Mouse (Mus musculus): ENCODE measurements at regions not wholly inside any gene's neighbourhood (a gene's known extent, or its start where the extent isn't known, plus 50 kb on each side); places are given as distances from the start of the nearest gene placed in this dataset.
"Not testable (repeated sequence)": the region's sequence is repeated elsewhere in the genome, so short reads cannot be mapped to it uniquely, and the experiment has no call there.

DNA sequence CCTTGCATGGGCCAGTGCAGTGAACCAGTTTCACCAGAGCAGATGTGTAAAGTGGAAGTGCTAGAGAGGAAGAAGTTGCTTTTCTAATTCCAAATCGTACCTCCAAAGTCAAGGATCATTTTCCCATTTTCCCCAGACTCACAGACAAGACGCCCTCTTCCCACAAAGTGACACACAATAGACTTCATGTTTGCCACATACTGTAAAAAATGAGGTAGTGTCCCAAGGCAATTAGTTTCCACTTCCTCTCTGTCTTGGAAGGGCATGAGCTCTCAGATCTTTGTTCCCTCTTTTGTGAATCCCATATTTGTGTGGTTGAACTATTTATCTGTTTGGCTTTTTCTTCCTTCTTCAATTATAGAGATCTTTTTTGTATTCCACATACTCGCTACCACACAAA is 137.0 kb downstream of the Sptssa start:
- in situ Hi-C loops (cut with MboI, MseI), result no loop called here

DNA sequence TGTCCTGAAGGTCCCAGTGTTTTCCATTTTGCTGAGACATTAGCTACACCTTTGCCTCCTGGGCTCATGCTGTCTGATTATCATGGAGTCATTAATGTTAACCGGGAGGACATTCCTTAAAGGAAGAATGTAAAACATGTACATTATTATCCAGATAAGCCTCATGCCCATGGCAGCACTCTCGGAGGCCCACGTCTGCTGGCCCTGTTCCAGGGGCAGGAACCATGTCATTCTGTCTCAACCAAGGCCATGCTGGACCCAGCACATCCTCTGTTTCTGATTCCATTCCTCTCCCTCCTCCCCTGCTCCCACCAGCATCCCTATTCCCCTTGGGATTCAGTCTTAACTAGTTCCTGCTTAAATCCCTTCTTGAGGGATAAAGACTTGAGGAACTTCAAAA is 139.1 kb downstream of the Sptssa start:
- in situ Hi-C loops (cut with MboI, MseI), result no loop called here

DNA sequence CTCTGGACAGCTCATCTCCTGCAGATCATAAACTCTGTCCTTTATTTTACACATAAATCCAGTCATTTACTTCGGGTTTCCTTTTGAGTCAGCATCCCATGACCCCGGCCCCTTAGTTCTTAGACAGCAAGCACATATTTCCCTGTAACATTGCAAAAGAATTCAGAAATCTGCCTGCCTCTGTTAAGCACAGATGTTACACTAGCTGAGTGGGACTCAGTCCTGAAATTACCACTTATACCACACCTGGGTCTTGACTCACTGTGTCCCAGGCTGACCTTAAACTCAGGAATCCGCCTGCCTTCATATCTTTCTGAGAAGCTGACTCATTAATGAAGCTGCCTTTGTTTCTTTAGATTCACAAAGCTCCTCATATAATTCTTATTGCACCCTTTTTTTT is 139.9 kb downstream of the Sptssa start:
- in situ Hi-C loops (cut with MboI, MseI), result no loop called here

DNA sequence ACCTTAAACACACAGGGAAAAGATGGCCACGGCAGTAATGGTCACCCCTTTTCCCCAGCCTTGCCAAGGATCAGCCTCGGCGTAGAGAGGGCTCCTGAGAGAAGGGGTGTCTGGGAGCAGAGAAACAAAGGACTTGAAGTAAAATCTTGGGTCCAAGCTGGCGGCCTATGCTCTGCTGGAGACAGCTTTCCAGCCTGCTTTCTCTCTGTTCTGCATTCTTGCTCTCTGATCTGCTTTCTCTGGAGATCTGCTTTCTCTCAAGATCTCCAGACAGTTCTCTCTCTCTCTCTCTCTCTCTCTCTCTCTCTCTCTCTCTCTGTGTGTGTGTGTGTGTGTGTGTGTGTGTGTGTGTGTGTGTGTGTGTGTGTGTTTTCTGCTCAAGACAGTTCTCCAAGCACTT is 140.3 kb downstream of the Sptssa start:
- in situ Hi-C loops (cut with MboI, MseI), result not testable (repeated sequence)

DNA sequence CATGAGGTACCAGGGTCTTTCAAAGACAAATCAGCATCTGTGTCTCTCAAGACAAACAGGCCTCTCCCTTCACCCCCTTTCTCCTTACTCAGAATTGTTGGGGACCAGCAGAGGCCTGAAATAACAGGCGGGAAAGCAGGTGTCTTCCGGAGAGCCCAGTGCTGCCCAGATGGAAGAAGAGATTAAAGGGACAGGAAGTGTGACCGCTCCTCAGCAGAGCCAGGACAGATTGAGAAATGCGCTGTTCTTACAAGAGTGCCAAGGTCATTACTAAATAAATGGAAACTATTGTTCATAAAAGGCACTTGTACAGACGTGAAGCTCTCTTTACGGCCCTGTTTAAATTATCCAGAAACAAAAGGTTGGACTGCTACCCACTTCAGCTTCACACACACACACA is 146.5 kb downstream of the Sptssa start:
- in situ Hi-C loops (cut with MboI, MseI), result loop anchor here (10.0 kb wide), 1 partner anchor 515 kb away; no protein-coding TSS in a partner anchor

DNA sequence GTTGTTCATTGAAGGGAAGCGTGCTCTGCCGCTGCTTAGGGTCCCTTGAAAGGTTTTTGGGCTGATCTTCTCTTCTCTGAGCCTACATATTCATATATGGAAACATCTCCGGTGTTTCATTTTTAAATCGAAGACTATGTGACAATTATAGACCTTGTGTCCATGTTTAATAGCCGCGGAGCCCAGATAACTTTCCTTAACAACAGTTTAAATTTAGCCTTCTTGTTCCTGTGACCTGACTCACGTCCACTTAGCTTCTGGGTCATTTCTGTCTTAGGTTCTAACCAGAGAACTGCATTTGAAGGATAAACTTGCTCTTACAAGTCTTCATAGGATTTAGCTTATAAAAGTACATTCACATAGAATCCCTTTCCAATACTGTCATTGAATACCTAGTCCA is 153.6 kb downstream of the Sptssa start:
- in situ Hi-C loops (cut with MboI, MseI), result loop anchor here (10.0 kb wide), 1 partner anchor 522 kb away; no protein-coding TSS in a partner anchor

DNA sequence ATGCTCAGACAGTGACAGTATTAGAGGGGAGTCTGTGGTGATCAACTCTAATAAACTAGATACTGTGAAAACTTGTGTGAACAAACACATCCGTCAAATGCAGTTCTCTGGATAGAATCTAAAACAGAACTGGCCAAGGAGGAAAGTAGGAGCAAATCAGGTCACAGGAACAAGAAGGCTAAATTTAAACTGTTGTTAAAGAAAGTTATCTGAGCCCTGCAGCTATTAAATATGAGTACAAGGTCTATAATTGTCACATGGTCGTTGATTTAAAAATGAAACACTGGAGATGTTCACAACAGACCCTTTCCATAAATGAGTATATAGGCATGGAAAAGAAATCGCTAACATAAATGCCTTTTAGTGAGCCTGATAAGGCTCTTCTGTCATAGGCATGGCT is 156.4 kb downstream of the Sptssa start:
- in situ Hi-C loops (cut with MboI, MseI), result loop anchor here (10.0 kb wide), 1 partner anchor 525 kb away; no protein-coding TSS in a partner anchor

DNA sequence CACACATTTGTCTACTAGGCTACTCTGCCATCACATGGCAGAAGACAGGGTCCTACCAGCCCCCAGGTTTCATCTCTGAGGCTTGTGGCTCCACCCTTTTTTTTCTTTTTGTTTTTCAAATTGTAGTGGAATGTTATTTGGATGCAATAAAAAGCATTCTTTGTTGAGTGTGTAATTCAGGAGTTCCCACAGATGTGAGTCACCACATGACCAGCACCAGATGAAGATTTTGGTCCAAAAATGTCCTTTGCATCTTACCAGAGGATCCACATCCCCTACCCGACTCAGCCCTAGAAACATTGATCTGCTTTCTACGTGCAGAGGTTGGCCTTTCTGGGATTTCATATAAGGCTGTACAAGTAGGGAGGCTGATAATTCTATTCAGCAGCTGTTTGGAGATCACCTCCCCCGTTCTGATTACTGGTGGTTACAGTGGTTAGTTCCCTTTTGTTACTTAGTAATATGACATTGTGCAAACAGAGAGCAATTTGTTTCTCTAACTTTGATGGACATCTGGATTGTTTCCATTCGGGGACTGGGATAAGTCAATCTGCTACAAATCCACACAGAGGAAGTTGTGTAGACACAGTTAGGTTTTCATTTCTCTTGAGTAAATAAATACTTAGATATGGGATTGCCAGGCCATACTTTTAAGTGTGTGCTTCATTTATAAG is 160.5 kb downstream of the Sptssa start:
- in situ Hi-C loops (cut with MboI, MseI), result no loop called here

DNA sequence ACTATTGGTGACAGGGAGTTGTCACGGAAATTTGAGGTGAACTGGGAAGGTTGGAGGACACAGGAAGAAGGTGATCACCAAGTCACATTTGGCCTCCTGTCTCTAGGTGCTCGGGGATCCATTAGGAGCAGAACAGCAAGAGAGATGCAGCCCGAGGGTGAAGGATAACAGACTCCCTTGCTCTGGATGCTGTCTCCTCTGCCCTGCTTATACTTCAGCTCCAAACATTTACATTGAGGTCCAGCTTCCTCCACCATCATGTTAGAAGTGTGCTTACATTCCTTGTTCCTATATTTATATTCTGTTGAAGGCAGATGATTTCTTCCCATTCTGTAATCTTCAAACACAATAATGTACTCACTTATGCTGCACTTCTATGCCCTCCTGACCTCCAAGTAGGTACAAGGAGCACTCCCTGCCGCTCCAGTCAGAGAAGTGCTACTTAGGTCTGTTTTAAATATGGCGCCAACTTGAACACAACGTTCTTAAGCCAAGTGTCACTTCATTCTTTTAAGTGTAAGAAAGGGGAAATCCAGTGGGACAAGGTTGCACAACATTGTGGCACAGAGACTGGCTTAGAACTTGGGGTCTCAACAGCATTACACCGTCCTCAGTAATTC is 161.5 kb downstream of the Sptssa start:
- in situ Hi-C loops (cut with MboI, MseI), result loop anchor here (5.0 kb wide), 1 partner anchor 398 kb away; no protein-coding TSS in a partner anchor

DNA sequence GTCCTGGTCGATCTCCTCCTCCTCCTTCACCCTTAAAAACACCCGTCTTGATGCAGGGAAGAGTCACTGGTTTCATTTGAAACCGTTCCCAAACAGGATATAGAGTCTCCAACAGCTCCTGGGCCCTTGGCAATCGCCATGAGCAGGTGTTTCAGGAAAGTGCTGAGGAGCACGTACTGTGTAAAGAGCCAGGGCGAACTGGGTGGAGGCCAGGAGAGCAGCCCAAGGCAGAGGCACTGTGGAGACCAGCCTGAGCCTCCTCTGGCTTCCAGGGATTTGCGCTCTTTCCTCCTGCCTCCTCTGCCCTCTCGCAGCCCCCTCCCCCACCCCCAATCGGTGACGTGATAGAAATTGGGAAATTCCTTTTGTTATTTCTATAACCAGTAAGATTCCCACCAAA is 163.6 kb downstream of the Sptssa start:
- in situ Hi-C loops (cut with MboI, MseI), result loop anchor here (5.0 kb wide), 1 partner anchor 395 kb away; no protein-coding TSS in a partner anchor

DNA sequence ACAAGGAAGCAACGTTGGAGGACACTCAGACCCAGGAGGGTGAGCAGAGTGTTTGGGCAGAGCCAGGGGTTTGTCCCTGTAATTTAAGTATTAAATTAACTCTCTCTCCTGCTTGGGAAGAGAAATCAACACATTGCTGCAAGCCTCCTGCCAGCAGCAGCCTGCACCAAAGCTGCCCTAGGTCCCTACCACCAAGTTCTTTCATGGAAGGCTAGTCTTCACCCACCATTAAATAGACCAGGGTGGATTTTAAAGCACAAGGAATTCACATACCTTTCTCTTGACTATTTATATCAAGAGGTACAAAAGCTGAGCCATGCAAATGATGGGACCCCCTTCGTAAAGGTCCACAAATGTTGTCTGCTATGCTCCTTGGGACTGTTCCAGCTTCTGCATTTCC is 165.9 kb downstream of the Sptssa start:
- in situ Hi-C loops (cut with MboI, MseI), result loop anchor here (5.0 kb wide), 1 partner anchor 393 kb away; no protein-coding TSS in a partner anchor

DNA sequence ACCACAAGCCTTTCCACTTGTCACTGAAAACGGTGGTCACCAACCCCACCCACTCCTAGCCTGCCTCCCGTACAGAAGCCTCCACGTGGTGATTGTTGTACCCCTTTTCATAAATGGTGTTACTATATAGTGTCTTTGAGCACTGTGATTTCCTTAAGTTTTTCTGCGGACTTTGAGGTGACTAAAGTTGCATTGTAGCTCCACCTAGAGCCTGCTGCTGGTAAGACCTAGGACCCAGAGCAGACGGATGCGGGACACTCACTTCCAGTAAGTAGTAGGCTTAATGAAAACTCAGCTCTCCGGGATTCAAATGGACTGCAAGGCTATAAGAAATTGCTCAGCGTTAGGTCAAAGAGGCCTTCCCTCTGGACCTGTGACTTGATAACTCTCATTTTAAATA is 166.7 kb downstream of the Sptssa start:
- in situ Hi-C loops (cut with MboI, MseI), result loop anchor here (5.0 kb wide), 1 partner anchor 392 kb away; no protein-coding TSS in a partner anchor

DNA sequence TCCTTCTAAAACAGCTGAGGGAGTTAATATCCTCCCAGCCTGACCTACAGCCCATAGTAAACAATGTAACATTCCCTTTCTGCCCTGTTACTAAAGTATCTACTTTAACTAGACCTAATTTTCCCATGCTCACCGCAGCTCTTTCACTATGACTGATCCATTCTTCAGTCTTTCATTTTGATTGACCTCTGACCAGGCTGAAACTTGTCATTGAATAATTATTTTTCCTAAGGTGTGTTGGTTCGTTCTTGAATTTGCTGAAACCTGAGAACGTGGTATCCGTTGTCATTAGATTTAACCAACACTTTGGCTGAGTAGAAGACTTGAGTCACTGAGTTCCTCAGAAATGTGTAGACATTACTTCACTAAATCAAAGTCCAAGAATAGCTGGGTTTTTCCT is 168.7 kb downstream of the Sptssa start:
- in situ Hi-C loops (cut with MboI, MseI), result no loop called here

DNA sequence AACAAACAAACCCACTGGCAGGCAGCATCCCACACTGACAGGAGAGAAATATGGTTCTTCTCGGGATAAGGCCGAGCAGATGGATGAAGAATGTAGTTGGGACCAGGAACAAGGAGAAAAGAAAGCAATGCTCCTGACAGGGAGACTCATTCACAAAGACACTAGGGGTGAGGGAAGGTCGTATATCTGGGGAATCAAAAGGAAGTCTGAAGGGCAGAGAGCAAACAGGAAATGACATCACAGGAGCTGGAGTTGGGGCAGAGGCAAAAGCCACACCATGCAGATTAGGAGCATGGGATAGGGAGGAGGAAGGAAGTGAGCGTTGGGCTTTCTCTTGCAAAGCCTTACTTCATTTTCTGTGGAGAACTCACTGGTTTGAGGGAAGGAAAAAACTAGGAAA is 174.4 kb downstream of the Sptssa start:
- in situ Hi-C loops (cut with MboI, MseI), result no loop called here

DNA sequence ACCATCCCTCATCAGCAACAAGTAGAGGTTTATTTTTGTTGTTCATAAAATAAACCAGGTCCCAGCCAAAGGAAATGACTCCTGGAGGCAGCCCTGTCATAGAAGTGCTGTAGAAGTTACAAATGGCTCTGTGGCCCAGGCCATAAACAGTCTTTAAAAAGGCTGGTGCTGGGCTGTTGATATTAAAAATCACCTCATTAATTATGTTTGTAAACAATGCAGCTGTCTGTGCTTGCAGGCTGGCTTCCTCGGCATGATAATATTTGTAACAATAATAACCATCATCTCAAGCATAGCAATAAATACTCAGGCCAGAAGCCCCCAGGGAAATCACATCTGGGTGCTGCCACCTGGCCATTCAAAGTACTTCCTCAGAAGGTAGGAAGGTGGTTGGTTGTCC is 176.5 kb downstream of the Sptssa start:
- in situ Hi-C loops (cut with MboI, MseI), result loop anchor here (10.0 kb wide), 1 partner anchor 365 kb away; no protein-coding TSS in a partner anchor

DNA sequence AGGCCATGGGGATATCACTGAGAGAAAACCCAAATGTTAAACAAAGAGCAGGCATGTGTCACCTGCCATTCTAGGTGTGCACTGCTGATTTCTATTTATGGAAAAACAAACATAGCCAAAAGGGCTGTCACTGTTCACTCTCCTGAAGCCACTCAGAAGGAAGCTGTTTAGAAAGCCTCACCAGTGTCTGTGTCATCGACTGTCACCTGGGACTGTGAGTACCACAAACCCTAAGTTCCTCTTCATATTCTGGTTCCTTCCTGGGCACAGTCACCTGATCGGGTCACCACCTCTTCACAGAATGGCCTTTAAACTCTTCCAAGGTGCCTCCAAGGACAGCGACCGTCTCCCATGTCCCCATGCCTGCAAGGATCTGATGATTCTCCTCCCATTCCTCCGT is 183.5 kb downstream of the Sptssa start:
- in situ Hi-C loops (cut with MboI, MseI), result loop anchor here (10.0 kb wide), 1 partner anchor 358 kb away; no protein-coding TSS in a partner anchor

DNA sequence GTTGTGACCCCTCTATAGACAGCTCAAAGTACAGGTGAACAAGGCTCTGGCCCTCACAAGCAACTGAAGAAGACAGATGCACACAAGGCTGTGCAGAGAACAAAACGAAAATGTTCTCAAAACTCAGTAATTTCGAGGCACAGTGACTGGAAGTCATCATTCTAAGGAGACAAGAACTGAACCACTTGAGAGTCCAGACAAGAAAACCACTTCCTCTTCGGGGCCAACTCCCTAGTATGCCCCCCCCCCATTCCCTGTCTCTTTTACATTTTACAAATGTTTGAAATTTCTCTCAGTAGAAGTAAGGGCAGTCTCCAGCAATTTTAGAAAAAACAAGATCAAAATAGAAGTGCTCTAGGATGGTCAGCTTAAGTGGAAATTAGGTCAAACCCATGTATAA is 184.0 kb downstream of the Sptssa start:
- in situ Hi-C loops (cut with MboI, MseI), result loop anchor here (10.0 kb wide), 1 partner anchor 358 kb away; no protein-coding TSS in a partner anchor

DNA sequence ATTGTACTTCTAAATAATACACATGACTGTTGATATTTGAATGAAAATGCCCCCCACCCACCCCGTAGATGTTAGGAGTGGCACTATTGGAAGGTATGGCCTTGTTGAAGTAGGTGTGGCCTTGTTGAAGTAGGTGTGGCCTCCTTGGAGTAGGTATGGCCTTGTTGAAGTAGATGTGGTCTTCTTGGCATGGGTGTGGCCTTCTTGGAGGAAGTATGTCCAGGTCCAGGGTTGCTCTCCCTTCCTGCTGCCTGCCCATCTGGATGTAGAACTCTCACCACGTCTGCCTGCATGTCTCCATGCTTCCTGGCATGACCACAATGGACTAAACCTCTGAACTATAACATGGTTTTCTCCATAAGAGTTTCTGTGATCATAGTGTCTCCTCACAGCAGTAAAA is 188.7 kb downstream of the Sptssa start:
- in situ Hi-C loops (cut with MboI, MseI), result no loop called here

DNA sequence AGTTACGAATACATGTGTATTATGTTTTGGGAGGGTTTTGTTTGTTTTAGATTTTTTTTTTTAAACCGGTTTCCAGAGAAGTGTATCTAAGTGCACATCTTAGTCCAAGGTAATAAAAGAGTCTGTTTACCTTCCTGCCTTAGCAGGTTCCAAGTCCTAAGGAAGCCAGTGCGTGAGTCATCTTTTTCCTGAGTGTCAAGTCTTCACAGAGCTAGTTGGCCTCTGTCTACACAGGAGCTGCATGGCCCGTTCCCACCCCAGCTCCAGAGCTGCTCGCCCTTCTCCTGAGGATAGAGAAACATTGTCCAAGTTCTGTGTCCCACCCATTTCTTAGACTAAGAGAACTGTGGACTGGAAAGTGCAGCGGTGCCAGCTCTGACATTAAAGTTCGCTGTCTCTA is 192.6 kb downstream of the Sptssa start:
- in situ Hi-C loops (cut with MboI, MseI), result no loop called here

DNA sequence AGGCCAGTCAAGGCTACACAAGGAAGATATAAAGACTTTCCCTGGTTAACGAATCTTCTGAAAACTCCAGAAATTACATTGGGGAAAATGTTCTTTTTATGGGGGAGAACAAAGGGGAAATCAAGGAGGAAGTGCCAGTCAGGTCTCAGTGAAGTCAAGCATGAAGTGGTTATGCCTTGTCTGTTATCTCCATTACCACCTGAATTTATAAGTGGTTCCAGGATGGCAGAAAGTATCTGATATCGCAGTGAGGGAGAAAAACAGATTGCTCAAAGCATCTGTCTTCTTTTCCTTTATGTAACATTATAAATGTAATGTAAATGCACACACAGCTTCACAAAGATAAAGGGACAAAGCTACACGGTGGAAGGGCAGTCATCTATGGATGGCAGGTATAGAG is 195.0 kb downstream of the Sptssa start:
- in situ Hi-C loops (cut with MboI, MseI), result no loop called here

DNA sequence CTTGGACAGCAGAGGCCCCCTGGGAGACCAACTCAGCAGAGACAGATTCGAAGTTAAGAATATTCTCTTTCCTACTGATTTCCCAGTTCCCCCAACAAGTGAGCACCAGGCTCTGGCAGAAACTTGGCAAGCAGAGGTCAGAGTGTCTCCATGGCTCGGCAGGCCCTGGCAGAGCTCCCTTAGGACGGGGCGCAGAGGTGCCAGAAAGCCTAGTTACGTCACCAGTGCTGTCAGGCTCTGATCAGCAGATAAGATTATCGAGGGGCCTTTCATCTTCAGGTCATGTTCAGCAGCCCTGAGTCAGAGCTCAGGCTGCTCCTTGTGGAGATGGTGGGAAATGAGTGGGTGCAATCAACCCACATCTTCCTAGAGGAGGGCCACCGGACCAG is 196.2 kb downstream of the Sptssa start:
- in situ Hi-C loops (cut with MboI, MseI), result no loop called here

DNA sequence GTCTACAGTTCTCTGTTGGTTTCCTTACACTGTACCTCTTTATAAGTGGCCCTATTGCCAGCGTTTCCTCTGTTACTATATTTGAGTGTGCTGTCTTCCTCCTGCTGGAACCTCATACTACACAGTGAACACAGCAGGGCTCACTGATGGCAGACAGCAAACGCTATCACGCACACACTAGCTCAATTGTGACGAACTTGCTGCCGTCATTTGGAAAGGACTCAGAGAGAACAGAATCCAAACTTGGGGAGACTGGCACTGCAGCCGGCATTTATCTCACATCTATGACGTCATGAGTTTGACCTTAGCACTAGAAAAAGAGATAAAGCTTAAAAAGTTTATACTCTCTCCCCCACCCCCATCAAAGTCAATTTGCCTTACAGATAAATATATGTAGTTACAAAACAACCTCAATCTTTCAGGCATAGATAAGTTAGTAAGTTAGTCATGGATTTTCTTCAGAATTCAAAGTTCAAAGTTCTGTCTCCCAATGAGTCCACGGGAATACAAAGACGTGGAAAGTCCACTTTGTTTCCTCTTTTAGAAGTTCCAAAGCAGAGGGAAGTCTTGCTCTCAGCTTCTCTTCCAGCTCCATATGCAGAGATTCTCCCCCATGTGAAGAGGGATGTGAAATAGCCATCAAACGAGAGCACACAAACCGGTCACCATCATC is 196.8 kb downstream of the Sptssa start:
- in situ Hi-C loops (cut with MboI, MseI), result no loop called here

DNA sequence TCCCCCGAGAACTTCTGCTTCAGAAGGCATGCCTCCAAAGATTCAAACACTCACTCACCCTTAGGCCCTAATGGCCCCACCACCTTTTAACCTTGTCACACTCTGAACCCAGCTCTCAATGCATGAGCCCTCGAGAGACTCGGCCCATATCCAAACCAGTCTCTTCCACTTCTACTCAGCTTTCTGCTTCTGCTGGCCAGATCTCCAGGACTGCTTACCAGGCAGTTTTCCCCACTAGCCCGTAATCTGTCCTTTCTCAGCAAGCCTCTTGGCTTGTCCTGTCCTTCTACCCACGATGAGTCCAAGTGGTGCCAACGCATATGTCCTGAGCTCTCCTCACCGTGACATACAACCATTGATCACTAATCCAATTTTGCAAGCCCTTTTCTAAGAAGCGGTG is 199.6 kb downstream of the Sptssa start:
- in situ Hi-C loops (cut with MboI, MseI), result no loop called here
